Mouse (Mus musculus) forebrain, postnatal 0 days (tissue): ENCODE data around the gene Ints4. TPM values are rescaled to one million over a fixed set of nuclear protein-coding genes. Genes with fewer than 3 reads are reported as not detected.

ENCODE experiments used
- ATAC-seq: fragments of 200-750 bp; cut with Nextera tagmentation; 2 replicates; pipeline ENCODE4 v1.8.0; 2017; ENCODE audit warnings: mild to moderate bottlenecking, moderate library complexity
- DNase-seq: peaks from one replicate; pipeline ENCODE4 v3.0.0-alpha.2; 2015
- H3K27ac ChIP-seq: fragments of 300-500 bp; sonication (generic); 2 replicates; pipeline ENCODE4 v1.5.1; 2014; ENCODE audit warnings: low read depth, mild to moderate bottlenecking, antibody characterized with exemption, low read length, moderate library complexity, mixed read lengths
- H3K27me3 ChIP-seq: fragments of 300-500 bp; sonication (generic); 2 replicates; pipeline ENCODE4 v1.6.1; 2014; ENCODE audit warnings: mild to moderate bottlenecking, low read length, mixed read lengths; ENCODE audit not compliant: insufficient read depth
- H3K36me3 ChIP-seq: fragments of 300-500 bp; sonication (generic); 2 replicates; pipeline ENCODE4 v1.6.1; 2014; ENCODE audit warnings: mild to moderate bottlenecking, moderate library complexity; ENCODE audit not compliant: insufficient read depth
- H3K4me1 ChIP-seq: fragments of 300-500 bp; sonication (generic); 2 replicates; pipeline ENCODE4 v1.6.1; 2014; ENCODE audit warnings: antibody characterized with exemption; ENCODE audit not compliant: insufficient read depth
- H3K4me2 ChIP-seq: fragments of 300-500 bp; sonication (generic); 2 replicates; pipeline ENCODE4 v1.6.1; 2014; ENCODE audit warnings: low read depth, mild to moderate bottlenecking, moderate library complexity
- H3K4me3 ChIP-seq: fragments of 300-500 bp; sonication (generic); 2 replicates; pipeline ENCODE4 v1.5.1; 2014; ENCODE audit warnings: low read depth, low read length, mixed read lengths
- H3K9ac ChIP-seq: fragments of 300-500 bp; sonication (generic); 2 replicates; pipeline ENCODE4 v1.6.1; 2014; ENCODE audit warnings: mild to moderate bottlenecking
- H3K9me3 ChIP-seq: fragments of 300-500 bp; sonication (generic); 2 replicates; pipeline ENCODE4 v1.6.1; 2016; ENCODE audit warnings: low read length
- CTCF ChIP-seq: sonication (generic); IDR thresholded peaks from 2 replicates; pipeline ENCODE4 v1.5.1; 2016; ENCODE audit warnings: antibody characterized with exemption, control low read depth, low read depth
- WGBS: fragments of 180-500 bp; shearing (Covaris S2); extraction: QIAGEN DNeasy Blood & Tissue Kit; methylation state at CpG from one replicate; pipeline ENCODE4 v1.1.7; 2014; 5-methylcytosine and 5-hydroxymethylcytosine counted together
- polyA plus RNA-seq: library from polyadenylated mRNA; unstranded; fragments of >200 nt; fragmentation: Nextera tagmentation; extraction: Ambion mirVana; gene quantifications from 2 replicates; pipeline ENCODE4 v1.2.1, GENCODE M21; 2015
- total RNA-seq: library from RNA; depleted of rRNA; stranded (reverse); fragments of >200 nt; gene quantifications from 2 replicates; pipeline ENCODE4 v1.2.3, GENCODE M21; 2014; rRNA removed

Ints4 gene
- total and polyA plus RNA-seq, 2 experiments from 2014 or later: 29.0 to 36.0 TPM

DNA sequence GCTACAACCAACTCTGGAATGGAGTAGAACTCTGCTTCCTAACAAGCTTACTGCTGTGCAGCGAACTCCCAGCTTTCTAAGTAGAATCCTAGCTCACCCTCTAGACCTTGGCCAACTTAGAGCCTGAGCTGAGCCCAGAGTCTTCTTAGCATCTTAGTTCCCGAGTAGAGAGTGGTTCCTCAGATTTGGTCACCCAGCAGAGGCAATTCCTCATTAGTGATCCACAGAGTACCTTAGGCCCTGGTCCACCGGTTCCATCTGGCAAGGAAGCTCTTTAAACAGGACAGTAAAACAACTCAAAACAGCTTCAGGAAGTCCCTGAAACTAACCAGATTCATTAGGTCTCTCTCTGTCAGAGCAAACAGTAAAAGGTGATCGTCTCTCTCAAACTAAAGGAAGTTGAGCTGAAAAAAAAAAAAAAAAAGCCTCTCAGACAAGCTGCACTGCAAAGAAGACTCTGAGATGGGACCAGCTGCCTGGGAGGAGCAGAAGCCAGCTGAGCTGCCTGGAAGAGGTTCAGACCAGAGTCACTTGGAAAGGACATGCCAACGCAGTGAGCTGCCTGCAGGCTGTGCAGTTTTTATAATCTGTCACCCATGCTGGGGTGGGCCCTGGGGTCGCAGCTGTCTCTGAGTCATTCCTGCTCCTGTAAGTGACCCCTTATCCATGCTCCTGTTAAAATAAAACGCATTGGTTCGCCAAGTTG is 97.8 kb downstream of the Ints4 start:
- WGBS: 29% methylated on average over 8 of the region's 8 CpGs
- TF ChIP-seq CTCF: no peak
- peak overlapping the region; percentile 99 for H3K9ac ChIP-seq

DNA sequence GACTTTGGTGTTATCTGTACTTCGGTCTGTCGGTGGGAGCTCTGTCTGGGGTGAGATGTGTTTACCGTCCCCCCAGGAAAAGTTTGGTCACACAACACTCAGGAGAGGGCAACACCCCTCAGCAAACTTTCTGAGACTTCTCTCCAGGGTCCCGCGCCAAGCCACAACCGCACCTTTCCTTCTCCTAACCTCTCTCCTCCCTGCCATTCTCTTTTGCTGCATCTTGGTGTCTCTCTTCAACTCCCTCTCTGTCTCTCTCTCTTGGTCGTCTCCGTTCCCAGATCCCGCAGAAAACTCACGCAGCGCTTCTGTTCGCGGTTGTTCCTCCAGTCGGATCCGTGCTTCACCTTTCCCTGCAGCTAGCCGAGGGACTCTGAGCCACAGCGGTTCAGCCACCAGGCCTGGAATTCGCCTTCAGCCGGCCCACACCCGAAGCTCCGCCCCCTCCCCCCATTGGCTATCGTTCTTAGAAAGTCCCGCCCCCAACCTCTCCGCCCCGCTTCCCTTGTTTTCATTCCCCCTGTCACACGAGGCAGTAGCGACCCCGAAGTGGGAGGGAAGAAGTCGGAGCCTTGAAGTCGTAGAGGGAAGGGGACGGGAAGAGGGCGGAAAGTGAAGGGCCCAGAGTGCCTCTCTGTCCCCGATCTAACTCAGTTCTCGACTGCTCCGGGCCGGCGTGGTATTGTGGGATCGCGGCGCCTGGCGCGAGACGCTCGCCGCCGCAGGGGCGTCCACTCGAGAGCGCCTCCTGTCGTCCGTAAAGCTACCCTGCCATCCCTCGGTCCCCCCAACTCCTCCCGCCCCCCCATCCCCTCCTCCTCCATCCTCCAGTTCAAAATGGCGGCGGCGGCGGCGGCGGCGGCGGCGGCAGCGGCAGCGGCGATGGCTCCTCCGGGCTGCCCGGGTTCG is 98.6 kb downstream of the Ints4 start, which contains the start of the genes Aamdc and Rsf1:
Aamdc (minus strand) TSS at position 431 of the 909 bp plus-strand sequence.
Rsf1 (plus strand) TSS at position 823 of the 909 bp plus-strand sequence.
- H3K4me1 ChIP-seq: peaks cover 7% of the 10 kb centered on the region; the same call in 1 of the 2 replicates
- H3K4me2 ChIP-seq: peak within 1 kb of the TSS; percentile 64
- peak within 1 kb of the TSS; percentile 99 for H3K9ac ChIP-seq
- H3K27me3 ChIP-seq: no peaks in the 10 kb centered on the region
- peak; percentile 97 for ATAC-seq
- peak; percentile 97 for DNase-seq
- no peaks in the 10 kb centered on the region for H3K36me3 ChIP-seq
- H3K9me3 ChIP-seq: no peaks in the 10 kb centered on the region
- H3K4me3 ChIP-seq: peak within 1 kb of the TSS; percentile 99
- WGBS: 2% methylated on average over 53 of the region's 68 CpGs
- H3K27ac ChIP-seq: peak within 1 kb of the TSS; percentile 98
- peak; percentile 81 for TF ChIP-seq CTCF

More for the DNA sequence above, 97.8 kb downstream of the Ints4 start:
- Histone ChIP-seq H3K4me1 (peaks cover 7% of the 10 kb centered on the region; the same call in 1 of the 2 replicates), H3K4me2 (peak overlapping the region; percentile 64), H3K4me3 (peak overlapping the region; percentile 99), H3K27ac (peak overlapping the region; percentile 98), H3K9me3 (no peaks in the 10 kb centered on the region), H3K36me3 (no peaks in the 10 kb centered on the region), H3K27me3 (no peaks in the 10 kb centered on the region)
- peak; percentile 47 for DNase-seq
- no peak for ATAC-seq

DNA sequence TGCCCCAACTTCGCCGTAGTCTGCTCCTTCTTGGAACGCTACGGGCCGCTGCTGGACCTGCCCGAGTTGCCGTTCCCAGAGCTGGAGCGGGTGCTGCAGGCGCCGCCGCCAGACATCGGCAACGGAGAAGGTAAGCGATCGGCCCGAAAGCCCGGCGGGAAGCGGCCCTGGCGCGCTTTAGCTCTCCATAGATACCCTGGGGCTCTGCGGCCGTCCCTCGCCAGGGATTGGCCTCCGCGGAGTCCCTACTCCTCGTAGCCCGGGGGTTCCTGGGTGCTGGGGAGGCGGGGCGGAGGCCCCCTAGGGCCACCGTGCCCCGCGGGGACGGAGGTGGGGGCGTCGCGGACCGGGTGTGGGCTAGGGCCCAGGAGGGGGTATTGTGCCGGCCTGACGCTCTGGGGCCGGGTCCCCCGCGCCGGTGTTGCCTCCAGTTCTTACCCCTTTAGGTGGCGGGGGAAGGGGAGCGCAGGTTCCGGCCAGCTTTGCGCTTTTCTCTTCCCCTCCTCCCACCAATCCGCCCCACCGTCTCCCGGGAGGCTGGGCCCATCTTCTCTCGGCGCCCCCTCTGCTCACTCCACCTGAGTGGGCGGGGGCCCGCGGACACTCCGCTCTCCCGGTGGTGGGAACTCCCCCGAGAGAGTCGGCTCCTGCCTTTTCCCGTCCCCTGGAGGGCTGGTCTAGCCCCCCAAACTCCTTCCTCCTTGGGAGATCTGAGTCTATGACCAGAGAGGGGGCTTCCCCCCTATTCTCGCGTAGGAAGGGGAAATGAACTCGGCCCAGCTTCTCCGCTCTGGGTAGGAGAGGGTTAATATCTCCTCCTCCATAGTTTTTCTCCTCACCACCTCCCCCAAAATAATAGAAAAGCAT is 99.5 kb downstream of the Ints4 start:
- Histone ChIP-seq H3K27ac (peak overlapping the region; percentile 98), H3K36me3 (no peaks in the 10 kb centered on the region), H3K27me3 (no peaks in the 10 kb centered on the region), H3K4me1 (peaks cover 7% of the 10 kb centered on the region; the same call in 1 of the 2 replicates), H3K4me2 (peak overlapping the region; percentile 64), H3K9me3 (no peaks in the 10 kb centered on the region), H3K4me3 (peak overlapping the region; percentile 99), H3K9ac (peak overlapping the region; percentile 99)
- TF ChIP-seq CTCF: no peak
- 4% methylated on average over 60 of the region's 65 CpGs for WGBS
- ATAC-seq: peak; percentile 13
- DNase-seq: no peak

DNA sequence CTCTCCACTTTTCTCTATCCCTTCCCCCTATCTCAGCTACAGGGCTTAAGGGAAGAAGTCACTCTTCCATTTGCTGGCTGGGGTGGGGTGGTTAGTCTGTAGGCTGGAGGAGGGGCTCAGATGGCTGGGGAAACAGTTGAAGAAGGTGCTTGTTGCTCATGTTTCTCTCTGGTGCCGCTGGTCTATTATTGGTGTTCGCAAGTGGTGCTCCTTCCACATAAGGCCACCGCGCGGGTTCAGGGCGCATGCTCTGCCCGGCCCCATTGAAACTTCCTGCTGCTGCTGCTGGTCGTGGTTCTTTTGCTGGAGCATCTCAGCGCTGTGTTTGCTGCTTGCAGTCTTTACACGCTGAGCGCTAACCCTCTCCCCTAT is 100.1 kb downstream of the Ints4 start:
- TF ChIP-seq CTCF: peak; percentile 48
- Histone ChIP-seq H3K9me3 (no peaks in the 10 kb centered on the region), H3K4me2 (peak overlapping the region; percentile 64), H3K27ac (peak overlapping the region; percentile 98), H3K4me1 (peaks cover 7% of the 10 kb centered on the region; the same call in 1 of the 2 replicates), H3K9ac (peak overlapping the region; percentile 99), H3K27me3 (no peaks in the 10 kb centered on the region), H3K36me3 (no peaks in the 10 kb centered on the region), H3K4me3 (peak overlapping the region; percentile 99)
- WGBS: 0% methylated on average over 11 of the region's 11 CpGs
- ATAC-seq (peak; percentile 36), DNase-seq (peak; percentile 82)

DNA sequence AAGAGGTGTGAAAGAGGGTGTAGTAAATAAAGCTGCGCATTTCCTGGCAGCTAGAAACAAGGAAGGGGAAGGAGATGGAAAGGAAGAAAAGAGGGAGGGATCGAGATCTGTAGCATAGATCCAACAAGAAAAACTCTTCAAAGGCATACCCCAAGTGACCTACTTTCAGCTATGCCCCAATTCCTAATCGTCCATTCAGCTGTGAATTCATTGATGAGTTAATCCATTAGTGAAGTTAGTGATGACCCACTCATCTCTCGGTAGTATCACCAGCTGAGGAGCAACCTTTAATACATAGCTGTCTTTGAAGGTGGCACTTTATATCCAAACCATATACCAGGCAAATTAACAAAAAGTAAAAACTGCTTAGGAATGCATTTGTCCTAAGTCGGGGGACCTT is 107.8 kb downstream of the Ints4 start:
- Histone ChIP-seq H3K9ac (no peak overlapping the region), H3K9me3 (no peaks in the 10 kb centered on the region), H3K4me2 (no peak overlapping the region), H3K4me3 (no peak overlapping the region), H3K36me3 (peaks cover 4% of the 10 kb centered on the region; the same call in 1 of the 2 replicates), H3K4me1 (no peaks in the 10 kb centered on the region), H3K27ac (no peak overlapping the region), H3K27me3 (no peaks in the 10 kb centered on the region)
- WGBS: 68% methylated on average over 5 of the region's 5 CpGs
- no peak for ATAC-seq
- no peak for TF ChIP-seq CTCF
- no peak for DNase-seq

DNA sequence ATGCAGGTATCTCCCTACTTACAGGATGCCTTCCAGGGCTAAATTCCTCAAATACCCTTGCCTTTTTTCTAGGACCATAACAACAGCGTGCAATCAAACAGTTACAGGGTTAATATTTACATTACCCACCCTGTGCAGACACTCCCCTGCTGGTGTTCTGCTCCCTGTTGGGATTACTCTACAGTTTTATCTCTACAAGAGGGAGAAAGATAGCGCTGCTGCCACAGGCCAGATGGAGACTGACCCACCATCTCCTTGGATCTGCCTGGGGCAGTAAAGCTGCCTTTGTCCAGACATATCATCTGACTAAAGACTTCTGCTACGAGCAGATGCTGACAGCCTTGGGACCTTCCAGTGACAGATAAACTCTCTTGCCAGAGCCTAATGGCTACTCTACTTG is 109.7 kb downstream of the Ints4 start:
- H3K9me3 ChIP-seq: no peaks in the 10 kb centered on the region
- no peak overlapping the region for H3K4me2 ChIP-seq
- no peak overlapping the region for H3K27ac ChIP-seq
- TF ChIP-seq CTCF: no peak
- no peak overlapping the region for H3K9ac ChIP-seq
- H3K36me3 ChIP-seq: peaks cover 4% of the 10 kb centered on the region; the same call in 1 of the 2 replicates
- no peak for DNase-seq
- no peak for ATAC-seq
- WGBS: 70% methylated on average over 3 of the region's 3 CpGs
- H3K27me3 ChIP-seq: no peaks in the 10 kb centered on the region
- H3K4me1 ChIP-seq: no peaks in the 10 kb centered on the region
- no peak overlapping the region for H3K4me3 ChIP-seq

Other genes with a start within 250 kb of the Ints4 start
- gene Usp35, start 148.9 kb upstream of the Ints4 start, total RNA-seq: 14.8 and 15.0 TPM in 2 replicates
- gene Usp35, start 148.9 kb upstream of the Ints4 start, polyA plus RNA-seq: 2.6 and 3.8 TPM in 2 replicates
- gene Kctd21, start 148.6 kb upstream of the Ints4 start, total RNA-seq: 3.9 and 4.9 TPM in 2 replicates
- 2.4 and 3.1 TPM in 2 replicates for gene Kctd21, start 148.6 kb upstream of the Ints4 start, polyA plus RNA-seq
- 3.5 and 7.5 TPM in 2 replicates for gene Alg8, start 109.3 kb upstream of the Ints4 start, total RNA-seq
- 8.6 and 10.6 TPM in 2 replicates for gene Alg8, start 109.3 kb upstream of the Ints4 start, polyA plus RNA-seq
- gene Ndufc2, start 81.0 kb upstream of the Ints4 start, total RNA-seq: 384 and 445 TPM in 2 replicates
- gene Ndufc2, start 81.0 kb upstream of the Ints4 start, polyA plus RNA-seq: 631 and 789 TPM in 2 replicates
- gene Thrsp, start 63.2 kb upstream of the Ints4 start, total RNA-seq: 6.7 and 11.2 TPM in 2 replicates
- 8.6 and 11.7 TPM in 2 replicates for gene Thrsp, start 63.2 kb upstream of the Ints4 start, polyA plus RNA-seq
- gene Kctd14, start 29.6 kb upstream of the Ints4 start, total RNA-seq: 0.05 and 0.38 TPM in 2 replicates
- gene Kctd14, start 29.6 kb upstream of the Ints4 start, polyA plus RNA-seq: 1.8 and 1.9 TPM in 2 replicates
- 25.7 and 37.0 TPM in 2 replicates for gene Aamdc, start 98.5 kb downstream of the Ints4 start, total RNA-seq
- 56.6 and 59.3 TPM in 2 replicates for gene Aamdc, start 98.5 kb downstream of the Ints4 start, polyA plus RNA-seq
- 19.7 and 27.8 TPM in 2 replicates for gene Rsf1, start 98.9 kb downstream of the Ints4 start, total RNA-seq
- gene Rsf1, start 98.9 kb downstream of the Ints4 start, polyA plus RNA-seq: 13.7 and 22.1 TPM in 2 replicates
- 107 and 110 TPM in 2 replicates for gene Clns1a, start 215.7 kb downstream of the Ints4 start, total RNA-seq
- gene Clns1a, start 215.7 kb downstream of the Ints4 start, polyA plus RNA-seq: 178 and 200 TPM in 2 replicates